Mouse (Mus musculus) lung, adult 18-20 months (tissue): Measurements from ENCODE around the gene Mvd.
A peak's percentile ranks its signal among the peaks of the same experiment; 100 is the strongest.

Source experiments
- DNase-seq, 2 experiments: peaks; one replicate each; pipeline ENCODE4 v3.0.0; 2022; ENCODE audit warnings: mixed read lengths in 2 of 2

Mvd gene

GRCm38 (mm10) chr8:122454409-122454808 is 11.2 kb upstream of the Mvd start:
- peak; percentile 29 to 36 for DNase-seq

DNA sequence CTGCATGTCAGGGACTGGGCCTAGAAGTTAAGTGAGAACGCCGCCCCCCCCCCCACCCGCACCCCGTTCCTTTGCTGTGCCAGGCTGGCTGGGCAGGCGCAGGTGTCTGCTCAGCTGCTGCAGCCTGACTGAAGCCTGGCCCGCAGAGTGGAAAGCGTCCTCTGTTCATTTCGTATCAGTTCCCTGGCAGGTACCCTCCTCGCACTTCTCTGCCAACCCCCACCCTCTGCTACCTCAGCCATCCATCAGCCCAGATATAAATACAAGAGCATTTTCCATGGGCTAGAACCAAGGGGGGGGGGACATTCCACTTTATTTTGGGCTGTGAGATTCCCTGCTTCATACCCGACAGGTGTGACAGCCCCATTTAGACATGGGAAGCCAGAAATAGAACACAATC is 8.9 kb upstream of the Mvd start:
- DNase-seq = no peak

GRCm38 (mm10) chr8:122451161-122451703 is 8.0 kb upstream of the Mvd start:
- no peak for DNase-seq

DNA sequence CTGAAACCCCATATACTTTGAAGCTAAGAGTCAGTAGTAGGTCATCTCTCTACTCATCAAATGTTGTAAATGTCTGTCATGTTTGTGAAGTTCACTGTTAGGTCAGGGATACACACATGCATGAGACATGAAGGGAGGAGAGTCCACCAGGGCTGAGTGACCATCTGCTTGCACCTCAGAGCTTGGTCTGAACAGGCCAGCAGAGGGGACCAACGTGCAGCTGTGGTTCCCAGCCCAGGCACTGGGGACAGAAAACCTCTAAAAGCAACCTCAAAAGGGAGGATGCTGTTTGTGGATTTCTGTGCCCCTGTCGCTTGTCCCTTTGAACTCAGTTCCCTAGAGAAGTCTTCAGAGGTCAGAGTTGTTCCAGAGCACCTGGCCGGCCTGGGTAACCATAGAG is 2.0 kb upstream of the Mvd start:
- peak in 1 of 2 experiments; percentile 18 for DNase-seq

DNA sequence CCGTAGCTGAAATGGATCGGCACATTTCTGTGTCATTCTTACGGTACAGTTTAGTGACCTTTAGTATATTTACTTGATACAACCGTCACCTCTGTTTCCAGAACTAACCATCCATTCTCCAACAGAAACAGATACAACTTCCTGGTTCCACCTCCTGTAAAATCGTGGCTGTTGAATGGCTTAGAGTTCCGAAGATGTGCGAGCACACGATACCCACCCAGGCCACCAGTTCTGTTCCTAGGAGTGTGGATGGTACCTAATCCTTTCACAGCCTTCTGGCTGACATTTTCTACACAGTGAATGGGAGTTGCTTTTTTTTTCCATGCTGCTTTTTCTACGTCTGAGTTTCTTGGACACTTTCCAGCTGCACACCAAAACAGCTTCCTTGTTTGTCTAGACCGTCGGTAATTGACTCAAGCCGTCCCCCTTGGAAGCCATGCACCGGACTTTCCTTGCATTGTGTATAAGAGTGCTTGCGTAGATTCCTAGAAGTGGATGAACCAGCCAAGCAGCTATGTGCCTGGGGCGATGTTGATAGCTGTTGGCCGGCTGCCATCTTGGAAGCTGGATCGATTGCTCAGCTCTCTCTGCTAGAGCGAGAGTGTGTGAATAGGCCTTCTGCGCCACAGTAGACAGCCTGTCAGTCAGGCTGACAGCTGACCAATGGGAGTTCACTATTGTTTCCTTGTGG is 981 bp upstream of the Mvd start:
- peak; percentile 95 to 97 for DNase-seq

DNA sequence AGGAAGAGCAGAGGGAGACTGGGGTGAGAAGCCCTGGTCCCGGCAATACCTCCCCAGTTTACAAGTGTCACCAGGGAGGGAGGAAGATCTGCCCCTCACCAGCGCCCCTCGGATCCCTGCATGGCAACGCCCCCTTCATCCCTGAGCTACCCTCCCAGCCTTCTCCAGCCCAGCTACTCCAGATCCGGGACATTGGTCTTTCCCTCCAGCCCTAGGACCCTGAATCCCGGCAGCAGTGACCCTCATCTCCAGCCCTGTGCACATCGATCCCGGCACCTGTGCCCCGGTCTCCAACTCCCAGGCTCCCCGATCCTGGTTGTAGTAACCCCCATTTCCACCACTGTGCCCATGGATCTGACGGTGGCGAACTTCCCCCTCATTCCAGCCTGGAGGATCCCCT is 441 bp downstream of the Mvd start:
- no peak for DNase-seq

- DNase-seq = no peak
Observed at GRCm38 (mm10) chr8:122442356-122442755, 866 bp downstream of the Mvd start.

DNA sequence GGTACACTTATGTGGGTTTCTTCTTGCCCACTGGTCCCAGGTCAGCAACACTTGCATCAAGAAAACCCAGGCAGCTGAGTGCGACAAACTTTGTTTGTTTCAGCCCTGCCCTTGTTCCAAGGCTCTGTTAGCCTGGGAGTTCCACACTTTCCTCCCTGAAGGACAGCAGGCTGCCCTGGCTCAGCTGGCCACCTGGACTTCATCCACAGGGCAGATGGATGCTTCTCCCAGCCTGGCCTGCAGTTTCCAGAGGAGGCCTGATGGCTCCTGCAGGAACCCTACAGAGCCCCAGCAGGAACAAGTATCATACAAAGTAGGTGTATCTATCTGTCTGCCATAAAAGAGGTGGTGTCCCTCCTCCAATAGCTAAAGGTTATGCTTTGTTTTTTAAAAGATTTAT is 1.9 kb downstream of the Mvd start:
- DNase-seq = no peak

DNA sequence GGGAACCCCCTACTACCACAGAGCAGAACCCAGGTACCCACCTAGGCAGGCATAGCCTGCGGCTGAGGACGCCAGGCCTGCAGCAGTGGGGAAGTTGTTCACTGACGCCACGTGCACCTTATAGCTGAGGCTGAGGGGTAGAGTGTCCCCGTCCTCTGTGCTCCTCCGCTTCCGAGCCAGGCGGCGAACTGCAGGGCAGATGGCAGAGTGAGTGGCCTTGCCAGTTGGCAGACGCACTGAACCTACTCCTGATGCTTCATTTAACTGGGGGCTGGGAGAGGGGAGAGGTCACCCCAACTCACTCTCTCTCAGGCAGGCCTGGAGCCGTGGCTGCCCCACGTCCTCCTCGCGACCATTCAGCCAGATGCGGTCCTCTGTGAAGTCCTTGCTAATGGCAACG is 3.9 kb downstream of the Mvd start:
- no peak for DNase-seq

DNA sequence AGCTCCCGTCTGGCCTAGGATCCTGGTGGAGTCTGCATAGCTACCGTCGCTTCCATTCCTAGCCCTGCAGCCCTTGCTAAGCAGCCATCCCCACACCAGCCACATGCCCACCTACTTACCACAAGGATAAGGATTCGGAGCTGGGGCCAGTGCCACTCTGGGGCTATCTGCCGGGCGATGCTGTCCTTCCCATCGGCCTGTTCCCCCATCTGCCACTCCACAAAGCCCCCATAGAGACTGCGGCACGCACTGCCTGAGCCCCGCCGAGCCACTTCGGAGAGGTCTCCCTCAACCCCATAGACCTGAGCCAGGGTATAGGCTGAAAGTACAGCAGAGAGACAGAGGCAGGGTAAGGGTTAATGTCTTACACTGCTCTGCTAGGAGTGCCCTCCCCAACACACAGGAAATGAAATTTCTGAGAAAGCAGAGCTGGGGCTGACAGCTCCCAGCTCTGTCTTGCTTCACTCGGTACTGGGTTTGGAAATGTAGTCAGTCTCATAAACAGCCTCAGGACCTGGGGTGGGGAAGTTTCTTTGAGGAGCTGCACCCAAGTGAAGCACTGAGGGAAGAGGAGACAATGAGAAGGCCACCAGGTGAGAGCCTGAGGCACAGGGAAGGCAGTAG is 5.4 kb downstream of the Mvd start:
- no peak for DNase-seq

GRCm38 (mm10) chr8:122436586-122437125 is 6.6 kb downstream of the Mvd start:
- peak in 1 of 2 experiments; percentile 29 for DNase-seq

DNA sequence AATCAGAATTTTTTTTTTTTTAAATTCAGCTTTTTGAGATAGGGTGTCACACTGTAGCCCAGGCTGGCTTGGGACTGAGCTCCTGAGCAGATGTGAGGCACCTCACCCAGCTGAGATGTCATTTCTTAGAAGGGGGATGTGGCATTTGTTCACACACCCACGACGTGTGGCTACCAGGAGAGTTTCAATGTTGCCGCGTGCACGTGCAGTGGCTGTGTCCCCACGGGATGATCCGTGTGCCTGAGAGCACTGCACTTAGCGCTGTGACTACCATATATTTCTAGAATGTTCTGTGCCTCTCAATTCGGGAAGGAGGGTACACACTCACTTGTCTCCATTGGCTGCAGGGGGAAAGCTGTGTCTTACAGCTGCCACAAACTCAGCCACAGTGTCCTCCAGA is 7.1 kb downstream of the Mvd start:
- no peak for DNase-seq

DNA sequence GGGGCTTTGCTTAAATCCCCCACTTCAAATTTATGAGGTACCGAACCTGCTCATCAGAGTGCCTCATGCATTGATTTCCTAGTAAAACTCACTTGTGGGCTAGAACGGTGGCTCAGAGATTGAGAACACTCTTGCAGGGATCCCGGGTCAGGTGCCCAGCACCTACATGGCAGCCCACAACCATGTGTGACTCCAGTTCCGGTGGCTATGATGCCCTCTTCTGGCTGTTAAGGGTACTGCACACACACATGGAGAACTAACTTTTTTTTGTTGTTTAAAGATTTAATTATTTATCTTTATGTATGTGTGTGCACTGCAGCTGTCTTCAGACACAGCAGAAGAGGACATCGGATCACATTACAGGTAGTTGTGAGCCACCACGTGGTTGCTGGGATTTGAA is 7.8 kb downstream of the Mvd start:
- DNase-seq = no peak

GRCm38 (mm10) chr8:122433269-122433905 is 9.8 kb downstream of the Mvd start:
- no peak for DNase-seq

DNA sequence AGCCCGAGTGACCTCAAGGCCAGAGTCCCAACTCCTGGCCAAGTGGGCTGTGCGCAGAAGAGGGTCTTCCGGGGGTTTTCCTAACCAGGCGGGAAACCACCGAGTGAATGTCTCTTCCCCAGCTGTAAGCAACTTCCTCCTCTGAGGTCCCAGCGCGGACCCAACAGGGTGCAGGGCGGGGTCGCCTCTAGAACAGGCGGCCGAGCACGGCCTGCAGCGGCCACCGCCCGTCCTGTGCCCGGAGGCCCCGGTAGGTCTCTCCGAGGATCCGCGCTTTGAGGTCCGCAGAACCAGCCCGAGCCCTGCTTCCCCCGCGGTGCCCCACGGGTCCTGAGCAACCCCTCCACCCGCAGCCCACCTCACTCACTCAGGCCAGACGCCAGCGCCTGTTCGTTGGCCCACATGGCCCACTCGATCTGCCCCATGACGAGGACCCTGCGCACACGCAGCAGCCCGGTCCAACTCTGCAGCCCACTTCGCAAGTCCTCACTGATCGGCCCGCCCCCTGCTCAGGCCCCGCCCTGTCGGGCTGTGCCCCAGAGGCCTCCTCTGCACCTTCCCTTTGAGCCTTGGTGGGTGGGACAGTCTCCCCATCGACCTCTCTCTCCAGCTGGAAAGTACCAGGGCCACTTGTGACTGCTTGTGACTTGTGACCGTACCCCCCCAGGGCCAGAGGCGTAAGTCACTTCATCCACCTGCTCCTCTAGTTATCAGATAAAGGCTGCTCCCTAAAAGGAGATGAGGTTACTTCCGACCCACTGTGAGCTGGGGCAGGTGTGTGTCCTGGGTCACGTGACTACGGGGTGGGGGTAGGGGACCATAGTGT is 10.6 kb downstream of the Mvd start, which contains the start of gene Cyba:
Gene Cyba, minus strand, starts transcription at position 488 of the 826 bp plus-strand sequence.
- DNase-seq = peak; percentile 88 to 92

DNA sequence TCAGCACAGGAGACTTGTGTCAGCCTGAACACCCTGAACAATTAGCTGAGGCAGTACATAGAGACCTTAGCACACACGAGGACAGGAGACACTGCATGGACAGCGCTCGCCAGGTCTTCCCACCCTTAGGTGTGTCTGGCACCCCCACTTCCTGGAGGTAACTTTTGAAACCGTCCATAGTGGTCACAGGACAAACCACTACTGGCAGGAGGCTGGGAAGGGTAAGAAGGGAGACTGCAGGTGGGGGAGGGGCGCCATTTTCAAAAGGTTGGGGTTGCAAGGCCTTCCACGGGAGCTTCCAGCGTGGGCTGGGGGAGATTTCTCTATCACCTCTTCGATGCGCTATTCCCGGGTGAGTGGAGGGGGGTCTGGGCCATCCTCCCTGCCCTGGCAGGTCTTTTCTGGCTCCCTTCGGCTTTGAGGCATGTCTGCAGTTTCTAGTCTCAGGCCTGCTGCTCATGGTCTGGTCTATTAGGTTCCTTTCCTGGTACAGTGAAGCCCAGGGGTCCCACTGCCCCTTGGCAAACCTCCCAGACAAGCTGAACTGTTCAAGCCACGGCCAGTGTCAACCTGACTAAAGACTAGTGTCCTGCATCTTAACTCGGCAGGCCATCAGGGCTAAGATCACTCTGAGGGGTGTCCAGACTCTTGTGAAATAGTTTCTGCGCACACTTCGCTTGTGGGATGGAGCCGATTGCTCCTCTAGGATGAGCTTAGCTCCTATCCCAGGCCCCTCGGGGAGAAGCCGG is 11.4 kb downstream of the Mvd start:
- DNase-seq = peak in 1 of 2 experiments; percentile 39

GRCm38 (mm10) chr8:122430646-122431045 is 12.6 kb downstream of the Mvd start:
- no peak for DNase-seq

DNA sequence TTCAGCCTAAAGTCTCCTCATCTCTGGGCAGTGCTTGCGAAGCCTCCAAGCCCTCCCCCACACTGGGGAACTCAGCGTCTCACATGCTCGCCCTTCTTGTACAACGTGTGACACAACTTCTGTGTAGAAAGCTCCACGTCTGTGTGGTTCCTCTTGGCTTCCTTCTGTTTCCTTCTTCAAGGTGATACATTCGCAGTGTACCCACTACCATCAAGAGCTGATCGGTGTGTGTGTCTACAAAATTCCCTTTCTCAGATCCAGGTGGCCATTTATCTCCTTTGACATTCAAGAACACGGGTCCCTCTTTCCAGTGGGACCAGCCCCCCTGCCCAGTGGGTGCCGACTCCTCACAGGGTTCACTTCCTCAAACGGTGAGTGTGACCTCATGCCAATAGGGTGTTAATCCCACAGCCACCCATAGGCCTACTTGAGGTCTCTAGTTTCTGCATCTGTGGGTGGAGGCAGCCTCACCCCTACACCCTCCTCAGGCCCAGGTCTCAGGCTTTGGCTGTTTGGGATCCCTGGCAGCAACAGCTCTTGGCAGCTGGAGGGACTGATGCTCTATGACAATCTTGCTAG is 13.1 kb downstream of the Mvd start:
- peak; percentile 45 to 61 for DNase-seq

DNA sequence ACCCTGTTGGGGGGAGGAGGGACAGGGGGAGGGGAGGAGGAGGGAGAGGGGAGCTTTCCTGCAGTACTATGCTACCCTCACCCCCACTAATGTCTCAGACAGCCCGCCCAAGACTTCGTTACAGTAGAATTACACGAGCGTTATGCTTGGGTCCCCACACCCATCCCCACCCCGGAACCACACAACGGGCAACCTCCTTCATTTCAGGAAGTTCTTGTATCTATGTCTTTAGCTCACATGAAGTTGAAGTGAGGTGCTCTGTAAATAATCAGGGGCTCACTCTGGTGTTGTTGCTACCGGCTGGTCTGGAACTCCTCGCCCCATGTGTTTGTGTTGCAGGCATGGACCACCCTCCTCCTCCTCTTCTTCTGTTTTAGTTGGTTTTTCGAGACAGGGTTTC is 15.1 kb downstream of the Mvd start:
- DNase-seq = no peak

GRCm38 (mm10) chr8:122427607-122428006 is 15.6 kb downstream of the Mvd start:
- no peak for DNase-seq

DNA sequence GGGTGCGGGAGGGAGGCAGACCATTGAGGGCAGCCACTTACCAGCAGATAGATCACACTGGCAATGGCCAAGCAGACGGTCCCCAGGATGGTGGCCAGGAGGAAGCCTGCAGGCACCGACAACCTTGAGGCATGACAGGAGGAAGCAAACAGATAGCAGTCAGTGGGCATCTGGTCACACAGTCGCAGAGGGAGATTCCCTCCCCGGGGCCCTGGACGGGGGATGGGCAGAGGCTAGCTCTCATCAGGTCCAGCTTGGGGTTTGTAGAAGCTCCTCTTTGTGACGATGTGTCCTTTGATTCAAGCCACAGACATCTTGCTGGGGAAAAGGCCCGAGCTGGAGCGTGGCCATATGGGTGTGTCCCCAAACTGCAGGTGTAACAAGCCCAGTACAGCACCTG is 17.1 kb downstream of the Mvd start:
- DNase-seq = no peak

GRCm38 (mm10) chr8:122423659-122424058 is 19.6 kb downstream of the Mvd start:
- peak; percentile 50 to 61 for DNase-seq
